Mouse (Mus musculus): ENCODE results near the gene Vps18. TPM values are rescaled to one million over a fixed set of nuclear protein-coding genes. Genes with fewer than 3 reads are reported as not detected.

The Vps18 gene
- polyA plus RNA-seq, 1 experiment: 37.8 TPM

DNA sequence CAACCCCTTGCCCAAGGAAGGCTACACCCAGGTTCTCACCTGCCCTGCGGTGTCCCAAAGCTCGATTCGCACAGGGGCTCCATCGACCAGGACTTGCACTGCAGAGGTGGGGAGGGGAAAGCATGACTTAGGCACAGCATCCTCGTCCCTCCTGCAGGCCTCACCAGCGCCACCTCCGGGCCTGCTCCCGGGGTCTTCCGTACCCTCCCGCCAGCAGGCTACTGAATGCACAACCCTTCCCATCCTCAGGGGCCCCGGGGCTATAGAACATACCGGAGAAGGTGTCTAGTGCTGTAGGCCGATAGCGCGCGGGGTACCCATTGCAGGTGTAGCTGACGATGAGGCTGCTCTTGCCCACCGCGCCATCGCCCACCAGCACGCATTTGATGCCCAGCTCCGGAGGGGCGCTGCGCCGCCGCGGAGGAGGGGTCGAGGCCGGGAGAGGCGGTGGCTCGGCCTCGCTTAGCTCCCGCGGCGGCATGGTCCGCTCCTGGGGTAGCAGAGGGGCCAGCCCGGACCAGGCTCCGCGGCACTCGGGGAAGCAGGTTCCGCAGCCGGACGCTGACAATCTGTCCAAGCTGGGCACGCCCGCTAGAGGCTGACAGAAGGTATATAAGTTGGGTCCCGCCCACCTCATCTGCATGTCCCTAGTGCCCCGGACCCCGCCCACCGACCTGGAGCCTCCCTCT is 17.8 kb upstream of the Vps18 start, which contains the start of gene Rhov:
Gene Rhov, minus strand, starts transcription at position 630 of the 689 bp plus-strand sequence.
- no peaks in the 10 kb centered on the region for H3K27me3 ChIP-seq (ENCODE audit: control insufficient read depth, insufficient read depth, low read length)
- H3K27ac ChIP-seq (ENCODE audit: insufficient read depth, low read length): 0 out of 2 replicates have a peak within 1 kb of the TSS, but pooled peaks have one; percentile 10
- WGBS: under 1% methylated on average over 49 of the region's 49 CpGs

DNA sequence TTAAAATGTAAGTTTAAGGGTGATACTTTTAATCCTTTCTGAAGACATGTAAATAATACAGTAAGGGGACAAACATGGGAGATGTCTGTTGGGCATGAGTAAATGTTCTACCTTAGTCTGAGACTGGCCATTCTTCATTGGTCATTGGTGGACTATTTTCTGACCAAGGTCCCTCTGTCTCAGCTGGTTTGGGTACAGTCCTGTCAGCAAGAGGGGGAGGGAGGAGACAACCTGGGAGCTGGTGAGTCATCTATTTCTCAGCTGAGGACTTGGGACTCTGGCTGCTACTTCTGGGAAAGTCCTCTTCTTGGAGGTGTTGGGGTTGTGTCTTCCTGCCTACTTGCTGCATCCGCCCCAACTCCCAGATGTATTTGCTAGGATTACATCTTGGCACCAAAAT is 14.4 kb upstream of the Vps18 start:
- TF ChIP-seq CTCF (IDR thresholded peaks at IDR 0.05; ENCODE audit: borderline replicate concordance, insufficient read depth, low read depth, low read length) (no peak), POLR2A (IDR thresholded peaks at IDR 0.05; ENCODE audit: borderline replicate concordance, insufficient read depth, low read length) (no peak)
- Histone ChIP-seq H3K27me3 (ENCODE audit: control insufficient read depth, insufficient read depth, low read length) (no peaks in the 10 kb centered on the region), H3K27ac (ENCODE audit: insufficient read depth, low read length) (no peak overlapping the region), H3K4me1 (ENCODE audit: control insufficient read depth, insufficient read depth, low read length) (no peaks in the 10 kb centered on the region; the same call in 1 of the 2 replicates), H3K4me3 (replicated peaks; ENCODE audit: insufficient read depth, low read depth, low read length) (no peak overlapping the region)
- 81% methylated on average over 1 of the region's 1 CpGs for WGBS
- no peak for DNase-seq

More for the DNA sequence above, 17.8 kb upstream of the Vps18 start, which contains the start of gene Rhov:
- TF ChIP-seq POLR2A (IDR thresholded peaks at IDR 0.05; ENCODE audit: borderline replicate concordance, insufficient read depth, low read length) (peak; percentile 37; the same call in 1 of the 2 replicates), CTCF (IDR thresholded peaks at IDR 0.05; ENCODE audit: borderline replicate concordance, insufficient read depth, low read depth, low read length) (peak; percentile 21; the same call in 1 of the 2 replicates)
- Histone ChIP-seq H3K4me1 (ENCODE audit: control insufficient read depth, insufficient read depth, low read length) (no peaks in the 10 kb centered on the region; the same call in 1 of the 2 replicates), H3K4me3 (replicated peaks; ENCODE audit: insufficient read depth, low read depth, low read length) (peak within 1 kb of the TSS; percentile 77)
- peak; percentile 83 to 87 for DNase-seq

DNA sequence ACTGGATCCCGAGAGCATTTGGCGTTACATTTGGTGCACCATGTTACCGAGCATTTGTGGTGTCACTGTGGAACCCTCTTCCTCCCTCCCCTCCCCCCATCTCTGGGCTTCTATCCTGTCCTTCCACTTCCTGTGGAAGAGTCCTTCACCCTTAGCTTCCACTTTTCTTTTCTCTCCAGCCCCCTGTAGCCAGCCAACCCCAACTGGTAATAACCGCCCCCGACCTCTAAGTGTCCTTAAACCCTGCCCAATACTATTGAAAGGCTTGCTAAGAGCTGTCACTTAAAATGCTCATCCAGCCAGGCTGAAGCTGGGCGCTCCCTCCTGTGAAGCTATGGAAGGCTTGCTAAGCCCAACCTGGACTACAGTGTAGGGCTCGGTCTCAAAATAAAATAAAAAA is 11.6 kb upstream of the Vps18 start:
- TF ChIP-seq CTCF (IDR thresholded peaks at IDR 0.05; ENCODE audit: borderline replicate concordance, insufficient read depth, low read depth, low read length) (no peak), POLR2A (IDR thresholded peaks at IDR 0.05; ENCODE audit: borderline replicate concordance, insufficient read depth, low read length) (no peak)
- Histone ChIP-seq H3K27ac (ENCODE audit: insufficient read depth, low read length) (no peak overlapping the region), H3K4me1 (ENCODE audit: control insufficient read depth, insufficient read depth, low read length) (no peaks in the 10 kb centered on the region), H3K27me3 (ENCODE audit: control insufficient read depth, insufficient read depth, low read length) (no peaks in the 10 kb centered on the region), H3K4me3 (replicated peaks; ENCODE audit: insufficient read depth, low read depth, low read length) (no peak overlapping the region)
- 80% methylated on average over 7 of the region's 7 CpGs for WGBS
- DNase-seq: no peak

DNA sequence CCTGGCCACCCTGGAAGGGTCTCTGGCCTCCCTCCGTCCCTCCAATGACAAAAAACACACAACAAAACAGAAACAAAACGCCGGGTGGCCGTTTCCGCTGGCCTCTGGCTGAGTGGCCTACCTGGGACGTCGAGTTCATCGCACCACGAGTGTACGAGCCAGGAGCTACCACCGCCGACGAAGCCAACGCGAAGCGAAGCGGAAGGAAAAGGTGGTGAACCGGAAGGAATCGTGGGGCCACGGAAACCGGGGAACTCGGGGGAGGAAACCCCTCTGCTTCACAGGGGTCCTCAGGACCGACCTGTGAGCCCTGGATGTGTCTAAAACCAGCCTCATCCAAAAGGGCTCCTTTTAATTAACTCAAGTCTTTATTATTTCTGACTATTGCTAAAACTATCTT is 10.7 kb upstream of the Vps18 start:
- Histone ChIP-seq H3K27me3 (ENCODE audit: control insufficient read depth, insufficient read depth, low read length) (no peaks in the 10 kb centered on the region), H3K4me1 (ENCODE audit: control insufficient read depth, insufficient read depth, low read length) (no peaks in the 10 kb centered on the region), H3K4me3 (replicated peaks; ENCODE audit: insufficient read depth, low read depth, low read length) (no peak overlapping the region), H3K27ac (ENCODE audit: insufficient read depth, low read length) (no peak overlapping the region)
- DNase-seq: no peak
- 81% methylated on average over 23 of the region's 23 CpGs for WGBS
- TF ChIP-seq POLR2A (IDR thresholded peaks at IDR 0.05; ENCODE audit: borderline replicate concordance, insufficient read depth, low read length) (no peak), CTCF (IDR thresholded peaks at IDR 0.05; ENCODE audit: borderline replicate concordance, insufficient read depth, low read depth, low read length) (no peak)

DNA sequence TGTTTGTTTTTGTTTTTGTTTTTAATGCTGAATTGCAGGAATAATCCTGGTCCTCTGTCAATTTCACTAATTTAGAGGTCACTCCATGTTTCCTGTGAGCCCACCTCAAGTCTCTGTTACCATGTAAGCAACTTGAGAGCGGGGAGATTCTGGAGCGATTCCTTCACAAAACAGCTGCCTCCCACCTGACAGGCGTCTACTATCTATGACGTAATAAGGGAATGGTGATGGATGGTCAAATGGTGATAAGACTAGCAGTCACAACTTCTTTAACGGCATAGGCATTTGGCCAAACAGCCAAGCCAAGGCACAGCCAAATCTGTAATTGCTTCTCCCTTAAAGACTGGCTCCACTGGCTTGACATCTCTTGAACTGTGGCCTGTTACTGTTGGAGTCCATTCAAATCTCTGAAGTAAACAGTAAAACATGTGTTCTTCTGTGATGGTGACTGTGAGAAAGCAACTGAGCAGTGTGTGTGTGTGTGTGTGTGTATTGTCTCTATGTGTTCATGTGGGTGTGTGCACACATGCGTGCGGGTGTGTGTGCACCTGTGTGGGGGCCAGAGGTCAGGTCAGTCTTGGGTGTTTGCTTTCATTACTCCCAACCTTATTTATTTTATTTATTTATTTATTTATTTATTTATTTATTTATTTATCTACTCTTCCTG is 6.5 kb upstream of the Vps18 start:
- no peak for TF ChIP-seq CTCF (IDR thresholded peaks at IDR 0.05; ENCODE audit: borderline replicate concordance, insufficient read depth, low read depth, low read length)
- TF ChIP-seq POLR2A (IDR thresholded peaks at IDR 0.05; ENCODE audit: borderline replicate concordance, insufficient read depth, low read length): no peak
- WGBS: 71% methylated on average over 7 of the region's 7 CpGs
- H3K4me1 ChIP-seq (ENCODE audit: control insufficient read depth, insufficient read depth, low read length): no peaks in the 10 kb centered on the region
- no peak overlapping the region for H3K27ac ChIP-seq (ENCODE audit: insufficient read depth, low read length)
- no peak overlapping the region for H3K4me3 ChIP-seq (replicated peaks; ENCODE audit: insufficient read depth, low read depth, low read length)
- no peak for DNase-seq
- H3K27me3 ChIP-seq (ENCODE audit: control insufficient read depth, insufficient read depth, low read length): no peaks in the 10 kb centered on the region

DNA sequence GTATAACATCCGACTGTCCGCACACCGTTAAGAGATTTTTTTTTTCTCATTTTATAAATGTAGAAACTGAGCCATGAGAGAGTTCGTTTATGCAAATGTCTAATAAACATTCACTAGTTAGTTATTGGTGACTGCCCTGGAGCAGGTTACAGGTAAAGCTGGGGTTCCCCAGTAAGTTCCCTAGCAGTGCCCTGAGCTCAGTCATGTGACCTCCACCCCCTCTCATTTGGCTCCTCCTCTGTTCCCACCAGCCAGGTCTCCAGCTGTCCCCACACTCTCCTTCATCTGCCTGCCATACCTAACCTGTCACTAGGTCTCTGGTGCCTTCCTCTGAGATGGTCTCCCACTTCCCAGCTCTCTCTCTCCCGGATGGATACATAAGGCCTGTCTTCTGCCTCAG is 1.2 kb upstream of the Vps18 start:
- H3K27ac ChIP-seq (ENCODE audit: insufficient read depth, low read length): peak overlapping the region; percentile 55
- 84% methylated on average over 5 of the region's 5 CpGs for WGBS
- H3K27me3 ChIP-seq (ENCODE audit: control insufficient read depth, insufficient read depth, low read length): no peaks in the 10 kb centered on the region
- H3K4me1 ChIP-seq (ENCODE audit: control insufficient read depth, insufficient read depth, low read length): peaks cover 8% of the 10 kb centered on the region; the same call in 1 of the 2 replicates
- DNase-seq: no peak
- no peak for TF ChIP-seq CTCF (IDR thresholded peaks at IDR 0.05; ENCODE audit: borderline replicate concordance, insufficient read depth, low read depth, low read length)
- TF ChIP-seq POLR2A (IDR thresholded peaks at IDR 0.05; ENCODE audit: borderline replicate concordance, insufficient read depth, low read length): no peak
- no peak overlapping the region for H3K4me3 ChIP-seq (replicated peaks; ENCODE audit: insufficient read depth, low read depth, low read length)

DNA sequence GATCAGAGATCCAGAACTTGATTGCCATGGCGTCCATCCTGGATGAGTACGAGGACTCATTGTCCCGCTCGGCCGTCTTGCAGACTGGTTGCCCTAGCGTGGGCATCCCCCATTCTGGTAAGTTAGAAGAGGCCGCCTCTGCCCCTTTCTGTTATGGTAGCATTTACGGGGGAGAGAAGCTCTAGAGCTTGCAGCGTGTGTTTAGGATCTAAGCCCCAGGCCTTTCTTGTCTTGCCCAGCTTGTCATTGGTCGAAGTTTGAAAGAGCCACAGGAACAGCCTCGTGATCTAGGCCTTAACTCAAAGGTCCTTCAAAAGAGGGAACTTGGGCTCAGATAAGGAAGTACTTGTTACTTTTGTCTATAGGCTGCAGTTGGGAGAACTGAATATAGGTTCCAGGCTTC is 475 bp downstream of the Vps18 start:
- H3K4me1 ChIP-seq (ENCODE audit: control insufficient read depth, insufficient read depth, low read length): peaks cover 23% of the 10 kb centered on the region
- H3K27ac ChIP-seq (ENCODE audit: insufficient read depth, low read length): peak overlapping the region; percentile 12; the same call in 1 of the 2 replicates
- no peak for DNase-seq
- H3K4me3 ChIP-seq (replicated peaks; ENCODE audit: insufficient read depth, low read depth, low read length): peak overlapping the region; percentile 67
- under 1% methylated on average over 11 of the region's 11 CpGs for WGBS
- no peak for TF ChIP-seq CTCF (IDR thresholded peaks at IDR 0.05; ENCODE audit: borderline replicate concordance, insufficient read depth, low read depth, low read length)
- no peak for TF ChIP-seq POLR2A (IDR thresholded peaks at IDR 0.05; ENCODE audit: borderline replicate concordance, insufficient read depth, low read length)
- H3K27me3 ChIP-seq (ENCODE audit: control insufficient read depth, insufficient read depth, low read length): no peaks in the 10 kb centered on the region
